27 mouse cellular contexts compared by ENCODE assay signal in the genomic region with DNA sequence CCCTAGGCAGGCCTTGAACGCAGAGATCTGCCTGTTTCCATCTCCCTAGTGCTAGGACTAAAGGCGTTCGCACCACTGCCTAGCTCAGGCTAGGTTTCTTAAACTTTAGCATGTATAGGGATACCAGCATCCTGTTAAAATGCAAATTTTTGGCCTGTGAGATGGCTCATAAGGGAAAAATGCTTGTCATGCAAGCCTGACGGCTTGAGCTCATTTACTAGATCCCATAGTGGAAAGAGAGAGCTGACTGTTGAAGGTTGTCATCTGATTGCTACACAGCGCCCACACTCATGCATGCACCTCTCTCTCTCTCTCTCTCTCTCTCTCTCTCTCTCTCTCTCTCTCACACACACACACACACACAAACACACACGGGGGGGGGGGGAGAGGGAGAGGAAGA. TPM values are rescaled to one million over a fixed set of nuclear protein-coding genes. Genes with fewer than 3 reads are reported as not detected.
A peak's percentile ranks its signal among the peaks of the same experiment; 100 is the strongest.
DNase-seq lines count a peak whose midpoint lies in the region; ATAC-seq and TF ChIP-seq lines count a peak whose summit lies in the region.
"Had no signal": no experiment of that assay in that cellular context is flagged by ENCODE, and none has a peak within 500 bp of the region (broad histone marks: within the 10 kb centered on the region; RNA-seq: fewer than 3 reads in every experiment).

No protein-coding gene starts in this region.

- H3K27me3 ChIP-seq in Patski = no peaks in the 10 kb centered on the region
- H3K27me3 ChIP-seq: CH12.LX; embryonic facial prominence, embryonic 12.5 days had no signal

- no peak for TF ChIP-seq CTCF in Patski (IDR thresholded peaks at IDR 0.05)
- no peak for TF ChIP-seq CTCF in embryonic fibroblast, embryonic 13.5 days (IDR thresholded peaks at IDR 0.05; ENCODE audit: borderline replicate concordance, insufficient read depth, low read length)

- TF ChIP-seq POLR2A in embryonic fibroblast, embryonic 13.5 days (IDR thresholded peaks at IDR 0.05; ENCODE audit: low read depth, low read length) = no peak

- intact Hi-C loops in gastrocnemius, postnatal 36 days (cut with DNase I) = no loop called here

- peaks cover 13% of the 10 kb centered on the region for H3K4me1 ChIP-seq in embryonic fibroblast, embryonic 13.5 days (ENCODE audit: control insufficient read depth, insufficient read depth, low read length)

- CTCF ChIA-PET in Patski (lab: Charles Lee) = no interaction called here

- in situ Hi-C loops in Patski (cut with MboI; ENCODE audit: low pct_unique_long_range_greater_than_20kb) = no loop called here

- ATAC-seq in Patski = peak; percentile 36
- ATAC-seq: CD4-positive, CD25-positive, alpha-beta regulatory T cell, adult 4 months; forebrain, embryonic 14.5 days; forebrain, embryonic 16.5 days had no signal

- H3K27ac ChIP-seq in embryonic fibroblast, embryonic 13.5 days (ENCODE audit: insufficient read depth, low read length) = peak overlapping the region; percentile 86
- H3K27ac ChIP-seq: embryonic facial prominence, embryonic 10.5 days; embryonic facial prominence, embryonic 12.5 days had no signal

- DNase-seq in 3T3-L1 (ENCODE audit: low read depth, low spot score) = peak; percentile 77
- peak; percentile 7 for DNase-seq in Muller cell, postnatal 12 days (ENCODE audit: inconsistent ontology term)
- no peak for DNase-seq in Patski (ENCODE audit: low read depth, low spot score)
- DNase-seq in gastrocnemius, postnatal 36 days = no peak
- no peak for DNase-seq in yolk sac, embryonic 10.5 days (ENCODE audit: low spot score)
- no peak for DNase-seq in lung, postnatal 14 days
- DNase-seq: adrenal gland, adult 2 months; adrenal gland, postnatal 10 days; adrenal gland, postnatal 25 days; B cell, adult 2 months; cerebellum, adult 11-12 months; cerebellum, adult 2 months; cerebellum, adult 9-10 months; cerebellum, postnatal 10 days; cerebellum, postnatal 25 days had no signal

- no peak overlapping the region for H3K4me3 ChIP-seq in embryonic fibroblast, embryonic 13.5 days (ENCODE audit: insufficient read depth, low read length)
- H3K4me3 ChIP-seq: embryonic facial prominence, embryonic 10.5 days; embryonic facial prominence, embryonic 12.5 days had no signal

- POLR2A ChIA-PET in Patski (lab: Charles Lee) = no interaction called here

RNA-seq across cellular contexts. Expression of gene Smyd5, which starts 4.8 kb away (rescaled TPM):
- polyA plus RNA-seq in Patski (2021) = 51.8 TPM
- polyA plus RNA-seq in embryonic fibroblast, embryonic 13.5 days (2011; ENCODE audit: insufficient read length, low read depth, missing spikeins) = 34.8 and 36.3 TPM in 2 replicates
- total RNA-seq in gastrocnemius, postnatal 36 days (2021) = 1 to 10 TPM; 6.8 TPM

RNA-seq across cellular contexts. Expression of gene Noto, which starts 12.9 kb away (rescaled TPM):
- not detected for polyA plus RNA-seq in Patski (2021)
- not detected in 2 replicates for polyA plus RNA-seq in embryonic fibroblast, embryonic 13.5 days (2011; ENCODE audit: insufficient read length, low read depth, missing spikeins)
- not detected for total RNA-seq in gastrocnemius, postnatal 36 days (2021)
- total RNA-seq: adrenal gland, adult 2 months; adrenal gland, postnatal 10 days; adrenal gland, postnatal 25 days; adrenal gland, postnatal 4 days; CH12.LX had no signal
- polyA plus RNA-seq: adrenal gland, adult 2 months; CD4-positive, CD25-positive, alpha-beta regulatory T cell, adult 4 months; cerebellum, adult 2 months; cortical plate, adult 2 months; embryonic facial prominence, embryonic 10.5 days; embryonic facial prominence, embryonic 12.5 days; embryonic facial prominence, embryonic 14.5 days; forebrain, embryonic 11.5 days; forebrain, embryonic 14.5 days; forebrain, embryonic 16.5 days; G1E had no signal

RNA-seq across cellular contexts. Expression of gene Cct7, which starts 14.7 kb away (rescaled TPM):
- polyA plus RNA-seq in Patski (2021) = 397 TPM
- polyA plus RNA-seq in embryonic fibroblast, embryonic 13.5 days (2011; ENCODE audit: insufficient read length, low read depth, missing spikeins) = 244 and 265 TPM in 2 replicates
- 100 to 1,000 TPM; 107 to 117 TPM for total RNA-seq in gastrocnemius, postnatal 36 days (2021)

RNA-seq across cellular contexts. Expression of gene Pradc1, which starts 15.1 kb away (rescaled TPM):
- polyA plus RNA-seq in Patski (2021) = 14.6 TPM
- 8.8 and 9.9 TPM in 2 replicates for polyA plus RNA-seq in embryonic fibroblast, embryonic 13.5 days (2011; ENCODE audit: insufficient read length, low read depth, missing spikeins)
- 10 to 100 TPM in 1 of 2 experiments, 1 to 10 TPM in 1; 9.6 to 11.0 TPM for total RNA-seq in gastrocnemius, postnatal 36 days (2021)

Comparison
In these comparisons a context has a peak if more than half of its experiments do, and no peak if none do; other contexts are left out.
1. DNase-seq: peak in 3T3-L1 (single experiment) and Muller cell, postnatal 12 days (single experiment); none in Patski (single experiment), gastrocnemius, postnatal 36 days (0 of 2), yolk sac, embryonic 10.5 days (single experiment) and lung, postnatal 14 days (single experiment).